Mouse (Mus musculus): ENCODE results near the gene Trabd. TPM values are rescaled to one million over a fixed set of nuclear protein-coding genes. Genes with fewer than 3 reads are reported as not detected.

Gene Trabd
- polyA plus RNA-seq, 1 experiment from 2014 or later = 43.9 TPM

DNA sequence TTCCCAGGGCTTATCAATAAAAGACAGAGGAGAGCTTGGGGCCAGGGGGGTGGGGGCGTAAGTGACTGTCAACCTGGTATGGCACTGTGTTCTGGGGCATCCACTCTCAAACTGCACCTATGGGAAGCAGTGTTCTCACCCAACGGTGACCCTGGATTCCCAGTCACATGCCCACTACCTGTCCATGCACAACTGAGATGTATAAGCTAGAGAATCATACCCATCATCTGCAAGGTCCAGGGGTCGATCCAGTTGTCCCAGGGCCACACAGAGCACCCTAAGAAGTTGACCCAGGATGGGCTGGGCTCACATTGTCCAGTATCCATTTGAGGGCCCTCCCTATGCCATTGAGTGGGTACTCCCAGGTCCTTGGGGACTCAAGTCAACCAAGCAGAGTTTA is 49.4 kb downstream of the Trabd start:
- Histone ChIP-seq H3K27me3 (ENCODE audit: control insufficient read depth, insufficient read depth, low read length) (no peaks in the 10 kb centered on the region), H3K9ac (replicated peaks; ENCODE audit: low read depth, low read length) (no peak overlapping the region), H3K4me2 (replicated peaks; ENCODE audit: low read depth, low read length) (no peak overlapping the region), H3K4me3 (ENCODE audit: low read depth, low read length) (no peak overlapping the region), H3K36me3 (ENCODE audit: control insufficient read depth, insufficient read depth, low read length) (peaks cover 10% of the 10 kb centered on the region; the same call in 1 of the 2 replicates), H3K4me1 (ENCODE audit: control insufficient read depth, insufficient read depth, low read length) (peaks cover 25% of the 10 kb centered on the region), H3K27ac (ENCODE audit: low read length) (no peak overlapping the region), H3K9me3 (ENCODE audit: control insufficient read depth, low read depth, low read length) (no peaks in the 10 kb centered on the region)
- ATAC-seq (ENCODE audit: insufficient number of reproducible peaks, insufficient read depth, low FRiP score, low read depth) = no peak
- WGBS = 96% methylated on average over 3 of the region's 3 CpGs

DNA sequence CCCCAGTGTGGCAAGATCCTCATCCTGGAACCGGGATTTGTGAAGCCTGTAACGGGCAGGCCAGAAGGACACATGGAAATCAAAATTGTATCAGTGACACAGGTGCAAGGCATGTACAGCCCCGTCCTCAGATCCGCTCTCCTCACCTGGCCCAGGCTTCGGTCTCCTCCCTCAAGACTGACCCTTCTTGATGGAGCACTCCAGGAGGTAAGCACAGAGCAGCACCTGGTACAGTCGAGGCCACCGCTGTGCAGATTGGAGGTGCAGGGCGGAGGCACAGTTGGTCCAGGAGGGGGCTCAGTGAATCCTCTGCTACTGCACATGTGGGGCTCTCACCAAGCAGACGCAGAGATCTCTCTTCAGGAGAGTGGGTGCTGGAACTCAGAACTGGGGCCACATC is 50.4 kb downstream of the Trabd start:
- Histone ChIP-seq H3K4me2 (replicated peaks; ENCODE audit: low read depth, low read length) (no peak overlapping the region), H3K27ac (ENCODE audit: low read length) (no peak overlapping the region), H3K27me3 (ENCODE audit: control insufficient read depth, insufficient read depth, low read length) (no peaks in the 10 kb centered on the region), H3K36me3 (ENCODE audit: control insufficient read depth, insufficient read depth, low read length) (peaks cover 6% of the 10 kb centered on the region; the same call in 1 of the 2 replicates), H3K9ac (replicated peaks; ENCODE audit: low read depth, low read length) (no peak overlapping the region), H3K4me3 (ENCODE audit: low read depth, low read length) (no peak overlapping the region), H3K9me3 (ENCODE audit: control insufficient read depth, low read depth, low read length) (no peaks in the 10 kb centered on the region), H3K4me1 (ENCODE audit: control insufficient read depth, insufficient read depth, low read length) (peaks cover 25% of the 10 kb centered on the region)
- no peak for ATAC-seq (ENCODE audit: insufficient number of reproducible peaks, insufficient read depth, low FRiP score, low read depth)
- WGBS = 91% methylated on average over 9 of the region's 9 CpGs

DNA sequence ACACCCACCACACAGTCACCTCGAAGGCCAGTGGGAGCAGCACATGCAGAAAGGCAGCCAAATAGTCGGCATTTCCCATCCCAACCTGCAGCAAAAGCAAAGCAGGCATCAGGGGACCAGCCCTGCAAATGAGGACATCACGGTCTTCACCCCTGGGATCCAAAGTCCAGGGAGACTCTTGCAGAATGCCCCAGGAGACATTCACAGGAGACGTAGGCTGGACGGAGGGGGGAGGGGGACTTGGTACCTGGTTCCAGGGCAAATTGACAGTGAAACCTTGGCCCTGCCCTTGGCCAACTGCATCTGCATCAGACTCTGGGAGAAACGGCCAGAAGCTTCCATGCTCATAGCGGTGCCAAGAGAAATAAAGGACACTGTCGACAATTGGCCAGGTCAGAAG is 51.7 kb downstream of the Trabd start:
- no peak for ATAC-seq (ENCODE audit: insufficient number of reproducible peaks, insufficient read depth, low FRiP score, low read depth)
- no peak overlapping the region for H3K4me3 ChIP-seq (ENCODE audit: low read depth, low read length)
- WGBS = 90% methylated on average over 8 of the region's 8 CpGs

DNA sequence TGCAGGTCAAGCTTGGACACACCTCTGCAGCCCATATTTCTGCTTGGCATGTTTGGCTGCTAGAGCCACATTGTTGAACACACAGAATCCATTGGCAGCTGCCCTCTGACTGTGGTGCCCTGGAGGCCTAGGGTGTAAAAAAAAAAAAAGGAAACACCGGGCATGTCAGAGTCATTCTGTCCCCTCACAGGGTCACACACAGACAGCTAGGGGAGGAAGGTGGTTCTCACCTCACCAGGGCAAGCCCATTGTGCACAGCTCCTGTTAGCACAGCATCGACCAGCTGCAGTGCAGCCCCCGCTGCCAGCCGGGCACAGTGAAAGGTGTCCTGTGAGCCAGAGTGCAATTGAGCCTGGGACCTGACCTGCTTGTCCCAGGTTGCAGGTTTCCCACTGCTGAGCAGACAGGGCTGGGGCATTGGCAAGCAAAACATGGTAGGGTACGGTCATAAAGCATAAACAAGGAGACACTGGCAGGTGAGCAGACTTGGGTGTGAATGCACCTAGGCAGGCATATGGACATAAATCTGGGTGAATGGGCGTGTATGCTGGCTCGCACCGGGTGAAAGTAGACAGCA is 52.5 kb downstream of the Trabd start:
- Histone ChIP-seq H3K4me3 (ENCODE audit: low read depth, low read length) (peak overlapping the region; percentile 60; the same call in 1 of the 2 replicates), H3K4me1 (ENCODE audit: control insufficient read depth, insufficient read depth, low read length) (peaks cover 13% of the 10 kb centered on the region; the same call in 1 of the 2 replicates), H3K36me3 (ENCODE audit: control insufficient read depth, insufficient read depth, low read length) (peaks cover 5% of the 10 kb centered on the region; the same call in 1 of the 2 replicates), H3K9ac (replicated peaks; ENCODE audit: low read depth, low read length) (no peak overlapping the region; the same call in 1 of the 2 replicates), H3K4me2 (replicated peaks; ENCODE audit: low read depth, low read length) (peak overlapping the region; percentile 91), H3K27ac (ENCODE audit: low read length) (no peak overlapping the region), H3K27me3 (ENCODE audit: control insufficient read depth, insufficient read depth, low read length) (no peaks in the 10 kb centered on the region), H3K9me3 (ENCODE audit: control insufficient read depth, low read depth, low read length) (no peaks in the 10 kb centered on the region)
- no peak for ATAC-seq (ENCODE audit: insufficient number of reproducible peaks, insufficient read depth, low FRiP score, low read depth)
- WGBS = 83% methylated on average over 8 of the region's 8 CpGs

More for the DNA sequence above, 51.7 kb downstream of the Trabd start:
- Histone ChIP-seq H3K4me2 (replicated peaks; ENCODE audit: low read depth, low read length) (no peak overlapping the region), H3K9me3 (ENCODE audit: control insufficient read depth, low read depth, low read length) (no peaks in the 10 kb centered on the region), H3K9ac (replicated peaks; ENCODE audit: low read depth, low read length) (no peak overlapping the region), H3K4me1 (ENCODE audit: control insufficient read depth, insufficient read depth, low read length) (peaks cover 21% of the 10 kb centered on the region), H3K27ac (ENCODE audit: low read length) (no peak overlapping the region), H3K27me3 (ENCODE audit: control insufficient read depth, insufficient read depth, low read length) (no peaks in the 10 kb centered on the region), H3K36me3 (ENCODE audit: control insufficient read depth, insufficient read depth, low read length) (peaks cover 5% of the 10 kb centered on the region; the same call in 1 of the 2 replicates)

DNA sequence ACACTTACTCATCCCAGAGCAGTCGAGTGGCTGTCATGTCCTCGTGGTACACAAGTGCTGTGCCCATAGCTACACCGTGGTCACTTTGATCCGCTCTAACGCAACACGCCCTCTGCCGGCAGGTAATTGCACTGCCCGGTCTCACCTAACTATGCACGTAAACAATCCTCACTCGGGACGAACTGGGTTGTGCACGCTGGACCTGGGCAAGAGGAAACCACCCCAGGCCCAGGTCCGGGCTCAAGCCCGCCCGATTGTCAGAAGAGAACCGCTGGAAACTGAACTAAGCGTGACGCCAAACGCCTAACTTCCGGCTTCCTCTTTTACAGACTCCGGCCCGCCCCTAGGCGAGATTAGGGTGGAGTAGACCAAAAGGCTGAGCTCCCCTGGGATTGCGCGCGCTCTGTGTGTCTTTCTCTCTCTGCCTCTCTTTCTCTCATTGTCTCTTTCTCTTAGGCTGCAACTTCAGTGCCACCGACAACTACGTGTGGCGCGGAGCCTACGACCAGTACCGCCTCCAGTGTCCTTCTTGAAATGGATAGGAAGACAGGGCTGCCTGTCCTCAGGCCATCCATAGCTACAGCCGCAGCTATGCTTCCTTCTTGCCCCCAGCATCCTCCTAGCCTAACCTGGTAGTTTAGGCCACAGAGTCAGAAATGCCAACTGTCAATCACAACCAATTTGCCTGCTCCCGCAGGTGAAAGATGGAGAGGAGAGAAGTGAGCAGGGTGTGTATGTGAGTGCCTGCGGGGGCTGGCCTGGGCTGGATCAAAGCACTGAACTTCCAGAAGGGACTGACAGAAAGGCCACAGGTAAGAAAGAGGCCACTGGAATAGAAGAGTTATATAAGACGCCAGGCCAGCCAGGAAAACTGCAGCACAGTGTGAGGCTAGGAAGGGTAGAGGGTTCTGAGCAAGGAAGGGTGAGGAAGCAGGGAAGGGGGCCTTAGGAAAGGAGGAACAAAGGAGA is 53.7 kb downstream of the Trabd start, which contains the start of gene Hdac10:
Gene Hdac10 (minus strand): TSS at position 319 of the 969 bp plus-strand sequence.
- Histone ChIP-seq H3K27ac (ENCODE audit: low read length) (peak within 1 kb of the TSS; percentile 23), H3K9me3 (ENCODE audit: control insufficient read depth, low read depth, low read length) (no peaks in the 10 kb centered on the region)

DNA sequence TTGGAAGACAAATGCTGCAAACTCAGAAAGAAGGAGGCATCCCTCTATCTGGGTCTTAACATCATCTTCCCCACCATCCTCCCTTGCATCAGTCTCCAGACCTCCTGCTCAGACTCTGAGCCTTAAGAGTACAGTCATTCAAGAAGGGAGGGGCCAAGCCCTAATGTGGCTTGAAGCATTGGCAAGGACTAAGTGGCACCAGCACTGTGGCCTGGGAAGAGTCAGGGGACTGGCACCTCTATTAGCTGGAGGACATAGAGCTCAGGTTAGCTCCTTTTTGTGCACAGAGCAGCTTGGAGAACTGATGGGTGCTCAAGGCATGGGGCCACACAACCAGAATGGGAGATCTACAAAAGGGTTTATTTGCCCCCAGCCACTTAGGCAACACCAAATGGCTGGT is 55.3 kb downstream of the Trabd start:
- H3K27me3 ChIP-seq (ENCODE audit: control insufficient read depth, insufficient read depth, low read length) = no peaks in the 10 kb centered on the region
- peaks cover 7% of the 10 kb centered on the region; the same call in 1 of the 2 replicates for H3K4me1 ChIP-seq (ENCODE audit: control insufficient read depth, insufficient read depth, low read length)
- no peaks in the 10 kb centered on the region for H3K9me3 ChIP-seq (ENCODE audit: control insufficient read depth, low read depth, low read length)
- H3K4me3 ChIP-seq (ENCODE audit: low read depth, low read length) = no peak overlapping the region
- no peak overlapping the region for H3K27ac ChIP-seq (ENCODE audit: low read length)
- H3K4me2 ChIP-seq (replicated peaks; ENCODE audit: low read depth, low read length) = no peak overlapping the region
- H3K9ac ChIP-seq (replicated peaks; ENCODE audit: low read depth, low read length) = no peak overlapping the region
- ATAC-seq (ENCODE audit: insufficient number of reproducible peaks, insufficient read depth, low FRiP score, low read depth) = no peak
- no peaks in the 10 kb centered on the region for H3K36me3 ChIP-seq (ENCODE audit: control insufficient read depth, insufficient read depth, low read length)

More for the DNA sequence above, 53.7 kb downstream of the Trabd start, which contains the start of gene Hdac10:
- peak; percentile 85 for ATAC-seq (ENCODE audit: insufficient number of reproducible peaks, insufficient read depth, low FRiP score, low read depth)
- H3K4me1 ChIP-seq (ENCODE audit: control insufficient read depth, insufficient read depth, low read length) = peaks cover 9% of the 10 kb centered on the region; the same call in 1 of the 2 replicates
- H3K36me3 ChIP-seq (ENCODE audit: control insufficient read depth, insufficient read depth, low read length) = peaks cover 5% of the 10 kb centered on the region; the same call in 1 of the 2 replicates
- peak within 1 kb of the TSS; percentile 60 for H3K4me3 ChIP-seq (ENCODE audit: low read depth, low read length)
- peak within 1 kb of the TSS; percentile 54 for H3K9ac ChIP-seq (replicated peaks; ENCODE audit: low read depth, low read length)
- H3K27me3 ChIP-seq (ENCODE audit: control insufficient read depth, insufficient read depth, low read length) = no peaks in the 10 kb centered on the region
- WGBS = 4% methylated on average over 36 of the region's 36 CpGs
- H3K4me2 ChIP-seq (replicated peaks; ENCODE audit: low read depth, low read length) = peak within 1 kb of the TSS; percentile 91

DNA sequence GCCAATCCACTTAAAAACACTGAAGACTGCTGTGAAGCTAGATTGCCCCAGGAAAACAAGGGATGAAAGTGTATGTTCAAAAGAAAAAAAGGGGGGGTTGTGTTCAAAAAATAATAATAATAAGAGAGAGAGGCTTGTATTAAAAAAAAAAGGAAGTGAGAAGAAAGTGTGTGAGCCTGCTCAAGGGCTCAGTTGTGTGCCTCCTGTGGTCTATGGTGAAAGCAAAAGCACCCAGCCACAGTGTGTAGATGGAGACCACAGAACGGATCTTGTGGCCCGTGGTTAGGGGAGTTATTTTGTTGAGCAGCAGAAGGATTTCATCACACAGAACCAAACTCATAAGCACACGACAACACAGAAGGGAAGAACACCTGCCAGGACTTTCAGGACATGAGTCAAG is 56.4 kb downstream of the Trabd start:
- peaks cover 7% of the 10 kb centered on the region; the same call in 1 of the 2 replicates for H3K4me1 ChIP-seq (ENCODE audit: control insufficient read depth, insufficient read depth, low read length)
- no peaks in the 10 kb centered on the region for H3K36me3 ChIP-seq (ENCODE audit: control insufficient read depth, insufficient read depth, low read length)
- ATAC-seq (ENCODE audit: insufficient number of reproducible peaks, insufficient read depth, low FRiP score, low read depth) = no peak
- 87% methylated on average over 3 of the region's 3 CpGs for WGBS
- no peaks in the 10 kb centered on the region for H3K27me3 ChIP-seq (ENCODE audit: control insufficient read depth, insufficient read depth, low read length)
- H3K4me2 ChIP-seq (replicated peaks; ENCODE audit: low read depth, low read length) = no peak overlapping the region
- no peak overlapping the region for H3K4me3 ChIP-seq (ENCODE audit: low read depth, low read length)
- H3K27ac ChIP-seq (ENCODE audit: low read length) = no peak overlapping the region
- no peaks in the 10 kb centered on the region for H3K9me3 ChIP-seq (ENCODE audit: control insufficient read depth, low read depth, low read length)
- no peak overlapping the region for H3K9ac ChIP-seq (replicated peaks; ENCODE audit: low read depth, low read length)

Measured in stomach, embryonic 14.5 days (tissue).